Mouse (Mus musculus) erythroblast, embryonic 14.5 days (primary cell): ENCODE data around the gene Ttl.

ENCODE experiments used
- GATA1 ChIP-seq: IDR thresholded peaks from 2 replicates; pipeline ENCODE4 v1.6.1; 2012; ENCODE audit warnings: low read length, inconsistent platforms, mixed read lengths
- TAL1 ChIP-seq: IDR thresholded peaks from 3 replicates; pipeline ENCODE4 v1.6.1; 2012; ENCODE audit warnings: low read length, inconsistent platforms, mixed read lengths

DNA sequence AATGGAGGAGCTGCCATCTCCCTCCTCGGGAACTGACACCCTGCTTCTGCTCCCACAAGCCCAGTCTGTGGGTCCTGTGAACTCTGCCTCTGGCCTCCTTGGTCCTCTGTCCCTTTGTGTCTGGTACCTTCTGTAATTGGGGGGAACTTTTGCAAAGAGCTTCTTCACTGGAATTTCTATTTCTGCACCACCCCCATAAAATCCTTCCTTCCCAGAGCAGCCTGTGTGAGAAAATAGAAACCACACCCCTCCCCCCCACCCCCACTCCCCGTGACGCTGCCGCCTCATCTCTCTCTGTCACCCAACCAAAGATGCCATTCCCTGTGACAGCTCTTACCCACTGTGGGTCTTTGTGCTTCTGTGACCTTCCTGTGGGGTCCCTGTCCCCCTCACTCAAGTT, 24.6 kb downstream of the Ttl start:
- TF ChIP-seq GATA1, result no peak
- no peak for TF ChIP-seq TAL1
